Mouse (Mus musculus) CH12.LX (cell line): ENCODE data around the gene Ppl. TPM values are rescaled to one million over a fixed set of nuclear protein-coding genes. Genes with fewer than 3 reads are reported as not detected.

Experiments used
- DNase-seq: peaks from one replicate; pipeline ENCODE4 v3.0.0-alpha.2; 2013; ENCODE audit errors: extremely low read depth
- H3K27ac ChIP-seq: 2 replicates; pipeline ENCODE4 v1.5.1; 2012; ENCODE audit warnings: low read depth, mild to moderate bottlenecking, control low read depth, moderate library complexity; ENCODE audit not compliant: insufficient read depth
- H3K27me3 ChIP-seq: replicated peaks from 2 replicates; pipeline ENCODE3; 2012; ENCODE audit warnings: inconsistent platforms
- H3K36me3 ChIP-seq, 2 experiments: replicated peaks in 1 of 2; 2 replicates each; pipeline versions ENCODE3 to v1.6.1; 2012; ENCODE audit warnings: inconsistent platforms in 1 of 2, low read length in 1 of 2, mild to moderate bottlenecking in 1 of 2, mixed read lengths in 1 of 2, moderate library complexity in 1 of 2; ENCODE audit not compliant: control insufficient read depth in 1 of 2, insufficient read depth in 1 of 2
- H3K4me1 ChIP-seq, 2 experiments: 2 replicates each; pipeline ENCODE4 v1.6.1; 2012; ENCODE audit warnings: inconsistent platforms in 1 of 2, moderate library complexity in 1 of 2; ENCODE audit not compliant: insufficient read depth in 2 of 2, control insufficient read depth in 1 of 2
- H3K4me2 ChIP-seq: 2 replicates; pipeline ENCODE4 v1.6.1; 2012; ENCODE audit warnings: low read depth, mild to moderate bottlenecking, control low read depth; ENCODE audit not compliant: poor library complexity, insufficient read depth, severe bottlenecking
- H3K4me3 ChIP-seq, 3 experiments: fragments of 150-350 bp in 1 of 3; sonication (generic) in 1 of 3; replicated peaks in 1 of 3; 2 replicates each; pipeline versions ENCODE3 to v1.5.1; 2011 to 2012; ENCODE audit warnings: low read depth in 2 of 3, low read length in 2 of 3, mild to moderate bottlenecking in 2 of 3, moderate library complexity in 2 of 3, control low read depth in 1 of 3, improper control_type of control experiment in 1 of 3, inconsistent platforms in 1 of 3, mixed read lengths in 1 of 3; ENCODE audit not compliant: poor library complexity in 1 of 3
- H3K79me2 ChIP-seq: replicated peaks from 2 replicates; pipeline ENCODE4 v1.6.1; 2012; ENCODE audit warnings: mild to moderate bottlenecking, moderate library complexity; ENCODE audit not compliant: control insufficient read depth, poor library complexity, insufficient read depth, severe bottlenecking; ENCODE audit errors: extremely low read depth
- H3K9ac ChIP-seq: 2 replicates; pipeline ENCODE4 v1.6.1; 2012; ENCODE audit warnings: low read depth, mild to moderate bottlenecking, control low read depth, moderate library complexity; ENCODE audit not compliant: insufficient read depth
- H3K9me3 ChIP-seq: replicated peaks from 2 replicates; pipeline ENCODE3; 2012; ENCODE audit warnings: low read length, inconsistent platforms, mixed read lengths
- BHLHE40 ChIP-seq: IDR thresholded peaks from 2 replicates; pipeline ENCODE4 v1.6.1; 2011; ENCODE audit warnings: mild to moderate bottlenecking, low read depth, low read length, improper control_type of control experiment
- CHD1 ChIP-seq: IDR thresholded peaks from 2 replicates; pipeline ENCODE4 v1.6.1; 2012; ENCODE audit warnings: low read depth, low read length, improper control_type of control experiment, inconsistent platforms
- CHD2 ChIP-seq: IDR thresholded peaks from 2 replicates; pipeline ENCODE4 v1.6.1; 2011; ENCODE audit warnings: low read length, improper control_type of control experiment
- CTCF ChIP-seq, 2 experiments: IDR thresholded peaks in 1 of 2; conservative IDR thresholded peaks in 1 of 2; 2 replicates each; pipeline ENCODE4 v1.5.1; 2011 to 2012; ENCODE audit warnings: low read depth in 2 of 2, low read length in 2 of 2, improper control_type of control experiment in 1 of 2, inconsistent platforms in 1 of 2, mild to moderate bottlenecking in 1 of 2, moderate library complexity in 1 of 2
- E2F4 ChIP-seq: IDR thresholded peaks from 2 replicates; pipeline ENCODE4 v1.6.1; 2011; ENCODE audit warnings: low read depth, low read length, improper control_type of control experiment; ENCODE audit not compliant: insufficient replicate concordance
- ELF1 ChIP-seq: IDR thresholded peaks from 2 replicates; pipeline ENCODE4 v1.6.1; 2014; ENCODE audit warnings: low read depth, mild to moderate bottlenecking, inconsistent platforms, low read length, improper control_type of control experiment
- GABPA ChIP-seq: IDR thresholded peaks from 2 replicates; pipeline ENCODE4 v1.6.1; 2012; ENCODE audit warnings: low read depth, low read length, improper control_type of control experiment, inconsistent platforms; ENCODE audit not compliant: insufficient replicate concordance
- JUND ChIP-seq: conservative IDR thresholded peaks from 2 replicates; pipeline ENCODE4 v1.6.1; 2011; ENCODE audit warnings: low read depth, low read length, improper control_type of control experiment
- KAT2A ChIP-seq: IDR thresholded peaks from 2 replicates; pipeline ENCODE4 v1.6.1; 2012; ENCODE audit warnings: low read length, improper control_type of control experiment, inconsistent platforms; ENCODE audit not compliant: insufficient replicate concordance
- MAFK ChIP-seq: IDR thresholded peaks from 2 replicates; pipeline ENCODE4 v1.6.1; 2011; ENCODE audit warnings: low read length, improper control_type of control experiment; ENCODE audit not compliant: insufficient replicate concordance
- MAZ ChIP-seq: IDR thresholded peaks from 2 replicates; pipeline ENCODE4 v1.6.1; 2012; ENCODE audit warnings: low read depth, mild to moderate bottlenecking, inconsistent platforms, low read length, improper control_type of control experiment, moderate library complexity
- MEF2A ChIP-seq: IDR thresholded peaks from 2 replicates; pipeline ENCODE4 v1.6.1; 2014; ENCODE audit warnings: low read depth, mild to moderate bottlenecking, inconsistent platforms, low read length, improper control_type of control experiment, borderline replicate concordance
- MXI1 ChIP-seq: IDR thresholded peaks from 2 replicates; pipeline ENCODE4 v1.6.1; 2011; ENCODE audit warnings: mild to moderate bottlenecking, low read depth, low read length, improper control_type of control experiment
- NRF1 ChIP-seq: IDR thresholded peaks from 2 replicates; pipeline ENCODE4 v1.6.1; 2014; ENCODE audit warnings: low read depth, mild to moderate bottlenecking, inconsistent platforms, low read length, improper control_type of control experiment, moderate library complexity
- POLR2A ChIP-seq: IDR thresholded peaks from 2 replicates; pipeline ENCODE4 v1.6.1; 2011; ENCODE audit warnings: low read depth, mild to moderate bottlenecking, improper control_type of control experiment, low read length
- POLR2AphosphoS2 ChIP-seq: IDR thresholded peaks from 2 replicates; pipeline ENCODE4 v1.6.1; 2011; ENCODE audit warnings: low read depth, low read length, improper control_type of control experiment
- RAD21 ChIP-seq: IDR thresholded peaks from 2 replicates; pipeline ENCODE4 v1.6.1; 2011; ENCODE audit warnings: low read depth, mild to moderate bottlenecking, low read length, improper control_type of control experiment, moderate library complexity
- RCOR1 ChIP-seq: conservative IDR thresholded peaks from 2 replicates; pipeline ENCODE4 v1.6.1; 2012; ENCODE audit warnings: low read depth, mild to moderate bottlenecking, inconsistent platforms, low read length, improper control_type of control experiment
- TBP ChIP-seq: conservative IDR thresholded peaks from 2 replicates; pipeline ENCODE4 v1.6.1; 2011; ENCODE audit warnings: low read depth, low read length, improper control_type of control experiment
- UBTF ChIP-seq: IDR thresholded peaks from 2 replicates; pipeline ENCODE4 v1.6.1; 2012; ENCODE audit warnings: low read depth, mild to moderate bottlenecking, inconsistent platforms, low read length, improper control_type of control experiment, moderate library complexity
- USF2 ChIP-seq: conservative IDR thresholded peaks from 2 replicates; pipeline ENCODE4 v1.6.1; 2011; ENCODE audit warnings: low read depth, low read length, improper control_type of control experiment
- ZC3H11A ChIP-seq: IDR thresholded peaks from 2 replicates; pipeline ENCODE4 v1.6.1; 2012; ENCODE audit warnings: low read depth, mild to moderate bottlenecking, inconsistent platforms, low read length, improper control_type of control experiment
- ZNF384 ChIP-seq: IDR thresholded peaks from 2 replicates; pipeline ENCODE4 v1.6.1; 2012; ENCODE audit warnings: low read depth, low read length, improper control_type of control experiment, inconsistent platforms
- dilution Hi-C: fragments of 300-500 bp; cut with MboI; formaldehyde crosslinking; loops from 2 replicates; pipeline ENCODE4 v1.14.3; 2020; ENCODE audit warnings: low sequenced_read_pairs; ENCODE audit not compliant: extremely low pct_unique_long_range_greater_than_20kb, extremely low pct_ligation_motif_present
- in situ Hi-C: fragments of 300-500 bp; cut with MboI; formaldehyde crosslinking; loops from 3 replicates; pipeline ENCODE4 v1.14.3; 2019; ENCODE audit warnings: low sequenced_read_pairs, low pct_ligation_motif_present, low pct_unique_long_range_greater_than_20kb, mixed read lengths
- polyA plus RNA-seq: library from polyadenylated mRNA; unstranded; fragments of >175 nt; gene quantifications from 2 replicates; pipeline ENCODE4 v1.2.1, GENCODE M21; 2012; ENCODE audit warnings: low read depth; ENCODE audit not compliant: insufficient read length
- total RNA-seq, 2 experiments: library from RNA; depleted of rRNA; stranded (reverse); fragments of 300-350 nt in 1 of 2; fragments of >200 nt in 1 of 2; gene quantifications; 2 replicates each; pipeline ENCODE4 v1.2.3; 2012 to 2014

Gene Ppl
- total RNA-seq (2012; rRNA removed) (0.25 TPM in 2 replicates), total RNA-seq (2014; rRNA removed) (not detected in 2 replicates), polyA plus RNA-seq (0.04 and 0.10 TPM in 2 replicates)

- Histone ChIP-seq H3K4me2 (peak within 1 kb of the TSS; percentile 91), H3K9me3 (peaks cover 9% of the 10 kb centered on the region), H3K36me3 (no peaks in the 10 kb centered on the region), H3K79me2 (no peaks in the 10 kb centered on the region), H3K9ac (no peak within 1 kb of the TSS), H3K4me3 (peak within 1 kb of the TSS in 1 of 3 experiments; percentile 56), H3K4me1 (peaks cover 15 to 18% of the 10 kb centered on the region in 2 experiments), H3K27ac (no peak within 1 kb of the TSS), H3K27me3 (peaks cover 84% of the 10 kb centered on the region)
- dilution Hi-C loops, result no loop called here
- DNase-seq, result no peak
- in situ Hi-C loops, result loop anchor here (25.0 kb wide), 1 partner anchor 495 kb away; the partner anchor contains the start of genes Dnaja3 and Vasn
- TF ChIP-seq JUND (no peak), NRF1 (peak; percentile 72), UBTF (no peak), GABPA (no peak), CTCF (conservative IDR thresholded peaks at IDR 0.05 in 1 of 2, IDR thresholded peaks at IDR 0.05 in 1 of 2; ENCODE audit: low read depth in 2 of 2, low read length in 2 of 2) (0 out of 4 replicates have a peak, but pooled peaks of 1 of the 2 experiments have one; percentile 17)
Measured at GRCm38 (mm10) chr16:5132401-5132801, at the start of gene Ppl. Gene Ppl (minus strand): TSS chr16:5132421.

- no peaks in the 10 kb centered on the region for H3K36me3 ChIP-seq
- no peak overlapping the region for H3K27ac ChIP-seq
- no peak overlapping the region for H3K9ac ChIP-seq
- peaks cover 2% of the 10 kb centered on the region for H3K9me3 ChIP-seq
- no peaks in the 10 kb centered on the region for H3K79me2 ChIP-seq
- in situ Hi-C loops, result no loop called here
- dilution Hi-C loops, result no loop called here
- peaks cover 17% of the 10 kb centered on the region for H3K27me3 ChIP-seq
- H3K4me2 ChIP-seq, result no peak overlapping the region
- no peak for TF ChIP-seq ZNF384
- TF ChIP-seq RAD21, result no peak
- TF ChIP-seq MEF2A, result no peak
- TF ChIP-seq POLR2A, result no peak
- no peak for TF ChIP-seq CHD1
- no peak for TF ChIP-seq KAT2A
- no peak for TF ChIP-seq MAFK
- TF ChIP-seq ELF1, result no peak
- no peak for TF ChIP-seq BHLHE40
- no peak for TF ChIP-seq ZC3H11A
- no peak for TF ChIP-seq POLR2AphosphoS2
- TF ChIP-seq E2F4, result no peak
- TF ChIP-seq CHD2, result no peak
- no peak for TF ChIP-seq TBP
- no peak for TF ChIP-seq MXI1
- TF ChIP-seq MAZ, result no peak
- TF ChIP-seq USF2, result no peak
- TF ChIP-seq JUND, result no peak
- TF ChIP-seq RCOR1, result no peak
- H3K4me1 ChIP-seq, result no peaks in the 10 kb centered on the region
- H3K4me3 ChIP-seq, result no peak overlapping the region
- no peak for DNase-seq
Measured at GRCm38 (mm10) chr16:5172636-5173035, 40.4 kb upstream of the Ppl start.
